Mouse (Mus musculus) c-Kit-positive CD71-positive TER-119-negative erythroid progenitor cells, embryonic 14.5 days (primary cell): ENCODE results near the gene Abcb9.

Experiments
- DNase-seq: peaks from one replicate; pipeline ENCODE4 v3.0.0-alpha.2; 2013; ENCODE audit warnings: low read depth

The Abcb9 gene

GRCm38 (mm10) chr5:124095596-124096232 lies at the start of gene Abcb9:
Gene Abcb9, minus strand, starts transcription at chr5:124095798.
- DNase-seq = peak; percentile 99

- no peak for DNase-seq
These were observed 42.5 kb upstream of the Abcb9 start for GRCm38 (mm10) chr5:124138066-124138465.

GRCm38 (mm10) chr5:124134261-124134660 lies 38.7 kb upstream of the Abcb9 start:
- no peak for DNase-seq

GRCm38 (mm10) chr5:124125093-124125492 lies 29.5 kb upstream of the Abcb9 start:
- no peak for DNase-seq

GRCm38 (mm10) chr5:124122357-124122756 lies 26.8 kb upstream of the Abcb9 start:
- DNase-seq = no peak

- DNase-seq = no peak
These were observed 23.6 kb upstream of the Abcb9 start for GRCm38 (mm10) chr5:124119204-124119603.

- DNase-seq = peak; percentile 60
These were observed 20.6 kb upstream of the Abcb9 start, which contains the start of gene Arl6ip4 for GRCm38 (mm10) chr5:124115990-124116845. Gene Arl6ip4, plus strand, starts transcription at chr5:124116089.

- DNase-seq = no peak
These were observed 19.9 kb upstream of the Abcb9 start for GRCm38 (mm10) chr5:124115531-124115930.

GRCm38 (mm10) chr5:124114276-124115025 lies 18.9 kb upstream of the Abcb9 start:
- DNase-seq = no peak

- DNase-seq = peak; percentile 68
These were observed 17.4 kb upstream of the Abcb9 start for GRCm38 (mm10) chr5:124113030-124113429.

GRCm38 (mm10) chr5:124112531-124112930 lies 16.9 kb upstream of the Abcb9 start:
- DNase-seq = peak; percentile 37

- peak; percentile 91 for DNase-seq
These were observed 16.3 kb upstream of the Abcb9 start, which contains the start of gene Ogfod2 for GRCm38 (mm10) chr5:124111742-124112497. Gene Ogfod2, plus strand, starts transcription at chr5:124112297.

GRCm38 (mm10) chr5:124111077-124111741 lies 15.6 kb upstream of the Abcb9 start:
- peak; percentile 30 for DNase-seq

- no peak for DNase-seq
These were observed 8.0 kb upstream of the Abcb9 start for GRCm38 (mm10) chr5:124103552-124103951.

- DNase-seq = no peak
These were observed 7.4 kb upstream of the Abcb9 start for GRCm38 (mm10) chr5:124103020-124103419.

GRCm38 (mm10) chr5:124102326-124102725 lies 6.7 kb upstream of the Abcb9 start:
- DNase-seq = no peak

- no peak for DNase-seq
These were observed 4.8 kb upstream of the Abcb9 start for GRCm38 (mm10) chr5:124100128-124101044.

- no peak for DNase-seq
These were observed 3.3 kb upstream of the Abcb9 start for GRCm38 (mm10) chr5:124098923-124099322.

- DNase-seq = peak; percentile 52
These were observed 469 bp downstream of the Abcb9 start for GRCm38 (mm10) chr5:124095077-124095581.
